Mouse (Mus musculus) lung, postnatal 10 days (tissue): ENCODE measurements around the gene Mta2.
"Not testable (repeated sequence)": the region's sequence is repeated elsewhere in the genome, so short reads cannot be mapped to it uniquely, and the experiment has no call there.

Experiments
- DNase-seq: peaks from one replicate; pipeline ENCODE4 v3.0.0; 2021

The Mta2 gene

DNA sequence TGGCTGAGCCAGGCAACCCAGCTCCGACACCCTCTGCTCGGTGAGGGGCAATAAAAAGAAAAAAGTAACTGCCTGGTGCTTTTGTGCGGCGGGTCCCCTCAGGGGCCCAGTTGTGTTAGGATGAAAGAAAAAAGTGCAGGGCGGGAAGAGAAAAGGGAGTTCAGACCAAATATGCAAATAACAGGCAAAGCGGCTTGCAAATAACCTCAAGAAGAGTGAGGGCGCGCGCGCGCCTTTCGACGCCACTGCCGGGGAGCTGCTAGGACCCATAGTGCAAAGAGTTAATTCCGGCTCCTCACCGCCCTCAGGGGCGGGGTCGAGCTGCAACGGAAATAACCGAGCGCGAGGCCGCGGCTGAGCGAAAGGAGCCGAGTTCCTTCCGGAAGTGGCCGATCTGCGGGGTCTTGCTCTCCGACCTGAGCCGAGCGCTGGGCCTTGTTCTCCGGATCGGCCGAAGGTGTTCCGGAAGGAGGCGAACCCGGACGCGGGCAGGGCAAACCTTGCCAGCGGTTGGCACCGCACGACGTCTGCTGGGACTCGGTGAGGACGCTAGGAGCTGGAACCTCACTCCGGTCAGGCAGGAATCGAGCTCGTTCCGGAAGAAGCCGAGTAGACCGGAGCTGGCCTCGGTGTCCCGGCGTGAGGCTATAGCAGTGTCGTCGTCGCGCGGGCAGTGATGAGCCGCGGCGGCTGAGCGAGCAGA is at the start of gene Mta2:
Mta2 (plus strand) TSS at position 361 of the 703 bp plus-strand sequence.
- DNase-seq = peak; percentile 98

DNA sequence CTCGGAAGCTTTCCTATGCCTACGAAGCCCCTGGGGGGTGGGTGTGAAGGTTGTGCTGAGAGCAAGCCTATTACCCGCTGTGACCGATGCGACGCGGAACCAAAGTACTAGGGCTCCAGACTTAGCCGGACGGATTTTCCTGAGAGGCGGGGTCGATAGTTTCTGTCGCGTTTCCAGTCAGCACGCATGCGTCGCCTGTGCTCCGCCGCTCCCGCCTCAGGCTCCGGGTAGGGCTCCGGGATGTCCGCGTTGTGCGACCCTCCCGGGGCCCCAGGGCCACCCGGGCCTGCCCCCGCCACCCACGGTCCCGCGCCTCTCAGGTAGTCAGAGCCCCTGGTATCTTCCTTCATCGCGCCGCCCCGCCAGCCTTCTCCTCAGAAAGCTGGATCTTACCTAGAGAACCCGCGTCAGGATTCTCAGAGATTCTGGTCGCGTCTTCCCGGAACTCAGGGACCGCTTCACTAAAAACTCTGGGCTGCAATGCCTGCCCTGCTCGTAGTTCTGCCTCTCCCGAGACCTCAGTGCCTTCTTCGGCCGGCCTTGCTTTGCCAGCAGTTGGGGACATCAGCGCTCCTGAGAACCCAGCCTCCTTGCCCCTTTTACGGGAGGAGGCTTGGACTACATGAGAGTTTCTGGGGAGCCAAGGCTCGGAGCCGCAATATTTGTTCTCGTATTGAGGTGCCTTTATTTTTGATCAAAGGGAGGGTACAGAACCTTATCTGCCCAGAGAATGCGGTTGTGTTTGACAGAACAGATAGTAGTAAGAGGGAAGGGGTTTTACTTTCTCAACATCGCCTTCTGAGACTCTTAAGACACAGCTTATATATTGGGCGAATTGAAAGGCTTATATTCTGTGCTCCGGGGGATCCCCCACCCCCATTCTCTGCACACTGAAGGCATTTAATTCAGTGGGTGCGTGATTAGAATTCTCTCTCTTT is 48.6 kb upstream of the Mta2 start, which contains the start of gene Ints5:
Ints5 (plus strand) TSS at position 177 of the 938 bp plus-strand sequence.
- DNase-seq = peak; percentile 92

DNA sequence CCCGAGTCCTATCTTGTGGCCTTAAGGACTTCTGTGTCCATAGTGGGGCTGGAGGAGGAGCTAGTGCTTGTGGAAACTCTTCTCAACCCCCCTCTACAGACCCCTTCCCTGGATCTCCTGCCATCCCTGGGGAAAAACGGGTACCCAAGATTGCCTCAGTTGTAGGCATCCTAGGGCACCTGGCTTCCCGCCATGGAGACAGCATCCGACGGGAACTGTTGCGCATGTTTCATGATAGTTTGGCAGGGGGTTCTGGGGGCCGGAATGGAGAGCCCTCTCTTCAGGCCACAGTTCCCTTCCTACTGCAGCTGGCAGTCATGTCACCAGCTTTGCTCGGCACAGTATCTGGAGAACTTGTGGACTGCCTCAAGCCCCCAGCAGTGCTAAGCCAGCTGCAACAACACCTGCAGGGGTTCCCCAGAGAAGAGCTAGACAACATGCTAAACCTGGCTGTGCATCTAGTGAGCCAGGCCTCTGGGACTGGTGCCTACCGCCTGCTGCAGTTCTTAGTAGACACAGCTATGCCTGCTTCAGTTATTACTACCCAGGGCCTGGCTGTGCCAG is 46.2 kb upstream of the Mta2 start:
- no peak for DNase-seq

- DNase-seq = not testable (repeated sequence)
These were observed 45.4 kb upstream of the Mta2 start for GRCm38 (mm10) chr19:8896231-8896630.

DNA sequence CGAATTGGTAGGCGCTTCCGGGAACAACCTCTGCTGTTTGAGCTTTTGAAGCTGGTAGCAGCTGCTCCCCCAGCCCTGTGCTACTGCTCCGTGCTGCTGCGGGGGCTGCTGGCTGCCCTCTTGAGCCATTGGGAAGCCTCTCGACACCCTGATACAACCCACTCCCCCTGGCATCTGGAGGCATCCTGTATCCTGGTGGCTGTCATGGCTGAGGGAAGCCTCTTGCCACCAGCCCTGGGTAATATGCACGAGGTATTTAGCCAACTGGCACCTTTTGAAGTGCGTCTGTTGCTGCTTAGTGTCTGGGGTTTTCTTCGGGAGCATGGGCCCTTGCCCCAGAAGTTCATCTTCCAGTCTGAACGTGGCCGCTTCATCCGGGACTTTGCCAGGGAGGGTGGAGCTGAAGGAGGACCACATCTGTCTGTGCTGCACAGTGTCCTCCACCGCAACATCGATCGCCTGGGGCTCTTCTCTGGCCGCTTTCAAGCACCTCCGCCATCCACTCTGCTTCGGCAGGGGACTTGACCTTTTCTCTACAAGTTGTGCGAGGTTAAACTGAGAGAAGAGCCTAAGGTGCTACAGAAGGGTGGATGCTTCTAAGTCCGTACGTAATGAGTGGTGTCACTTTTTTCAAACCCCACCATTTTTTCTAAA is 44.3 kb upstream of the Mta2 start:
- peak; percentile 78 for DNase-seq

DNA sequence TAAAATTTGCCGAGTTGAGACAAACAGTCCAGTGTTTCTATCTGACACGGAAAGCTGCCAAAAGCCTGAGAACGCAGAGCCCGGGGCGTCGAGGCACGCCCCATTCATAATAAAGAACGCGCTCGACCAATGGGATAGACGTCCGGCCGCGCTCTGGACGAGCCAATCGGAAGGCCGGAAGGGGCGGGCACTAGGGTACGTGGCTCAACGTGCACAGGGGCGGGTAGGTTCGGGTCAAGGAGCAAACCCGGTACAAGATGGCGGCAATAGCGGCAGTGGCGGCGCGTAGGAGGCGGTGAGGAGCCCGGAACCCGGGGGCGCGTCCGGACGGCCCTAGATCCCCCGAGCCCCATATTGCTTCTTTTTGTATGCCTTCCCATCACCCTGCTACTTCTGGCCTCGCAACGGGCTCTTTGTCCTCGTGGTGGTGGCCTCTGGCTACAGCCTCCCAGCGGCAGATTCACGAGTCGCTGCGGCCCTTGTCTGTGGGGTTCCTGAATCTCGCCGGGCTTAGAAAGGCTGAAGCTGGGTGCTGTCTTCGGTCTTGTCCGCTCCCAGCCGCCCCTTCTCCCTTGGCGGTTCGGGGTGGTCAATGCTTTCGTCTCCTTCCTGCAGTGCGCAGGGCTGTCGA is 43.7 kb upstream of the Mta2 start, which contains the start of gene Ganab:
Ganab (plus strand) TSS at position 207 of the 631 bp plus-strand sequence.
- peak; percentile 98 for DNase-seq

- DNase-seq = no peak
These were observed 43.1 kb upstream of the Mta2 start for GRCm38 (mm10) chr19:8898576-8898975.

DNA sequence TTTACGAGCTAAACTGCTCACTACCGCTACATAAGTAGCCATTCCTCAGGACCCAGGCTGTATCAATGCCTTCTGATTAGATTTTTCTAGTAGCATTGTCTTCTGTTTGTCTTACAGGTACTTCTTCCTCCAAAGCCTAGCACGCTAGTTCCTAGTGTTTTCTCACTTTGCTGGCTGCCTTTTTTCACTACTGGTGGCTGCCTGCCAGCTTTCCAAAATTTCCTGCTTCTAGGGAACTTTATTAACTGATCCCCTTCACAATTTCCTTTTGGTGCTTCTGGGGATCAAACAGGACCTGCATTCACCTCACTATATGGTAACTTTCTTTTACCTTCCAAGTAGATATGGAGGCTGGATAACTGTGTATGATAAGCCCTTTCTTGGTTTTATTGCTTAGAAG is 42.6 kb upstream of the Mta2 start:
- DNase-seq = no peak

DNA sequence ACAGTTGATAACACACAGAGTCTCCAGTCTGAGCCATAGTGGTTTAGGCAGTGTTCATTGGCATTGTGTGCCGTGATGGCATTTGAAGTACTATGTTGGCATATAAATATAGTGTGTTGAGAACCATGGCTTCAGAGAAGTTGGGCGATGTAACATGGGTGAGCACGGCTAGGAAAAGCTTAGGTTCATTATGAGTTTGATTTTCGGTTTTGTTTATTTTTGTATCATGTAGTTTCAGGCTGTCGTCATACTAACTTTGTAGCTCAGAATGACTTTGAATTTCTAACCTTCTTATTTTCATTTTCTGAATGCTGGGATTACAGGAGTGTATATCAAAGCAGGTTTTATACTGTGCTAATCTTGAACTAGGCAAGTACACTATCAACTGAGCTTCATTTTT is 38.3 kb upstream of the Mta2 start:
- DNase-seq = no peak

DNA sequence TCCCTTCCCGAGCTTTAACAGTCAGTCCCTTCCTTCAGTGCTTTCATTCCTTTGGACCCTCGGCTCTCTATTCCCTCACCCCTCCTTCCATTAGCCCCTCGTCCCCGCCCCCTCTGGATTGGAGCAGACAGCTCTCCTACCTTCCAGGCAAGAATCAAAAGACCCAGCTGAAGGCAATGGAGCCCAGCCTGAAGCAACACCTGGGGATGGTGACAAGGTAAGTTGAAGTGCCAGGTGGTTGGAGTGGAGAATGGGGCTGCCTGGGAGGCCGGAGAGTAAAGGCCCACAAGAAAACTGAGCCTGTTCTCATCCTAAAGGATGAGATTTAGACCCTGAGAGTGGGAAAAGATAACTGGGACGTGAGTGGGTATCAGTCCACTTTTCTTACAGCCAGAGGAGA is 33.1 kb upstream of the Mta2 start:
- DNase-seq = no peak

DNA sequence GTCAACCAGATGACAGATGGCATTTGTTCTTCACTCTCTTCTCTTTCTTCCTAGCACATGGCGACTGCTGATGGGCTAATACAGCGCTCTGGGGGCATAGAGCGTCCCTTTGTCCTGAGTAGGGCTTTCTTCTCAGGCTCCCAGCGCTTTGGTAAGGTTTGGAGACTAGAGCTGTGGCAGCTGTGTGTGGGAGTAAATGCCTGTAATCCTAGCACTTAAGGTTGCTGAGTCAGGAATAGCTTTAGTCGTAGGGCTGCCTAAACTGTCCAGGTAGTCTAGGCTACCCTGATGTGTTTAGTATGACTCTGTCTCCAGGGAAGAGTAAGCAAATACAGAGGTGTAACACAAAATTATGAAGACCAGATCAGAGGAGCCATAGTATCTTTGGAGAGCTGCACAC is 29.9 kb upstream of the Mta2 start:
- DNase-seq = no peak

- DNase-seq = no peak
These were observed 27.5 kb upstream of the Mta2 start for GRCm38 (mm10) chr19:8914212-8914611.

GRCm38 (mm10) chr19:8919000-8919399 is 22.7 kb upstream of the Mta2 start:
- no peak for DNase-seq

GRCm38 (mm10) chr19:8919684-8920072 is 22.0 kb upstream of the Mta2 start:
- no peak for DNase-seq

DNA sequence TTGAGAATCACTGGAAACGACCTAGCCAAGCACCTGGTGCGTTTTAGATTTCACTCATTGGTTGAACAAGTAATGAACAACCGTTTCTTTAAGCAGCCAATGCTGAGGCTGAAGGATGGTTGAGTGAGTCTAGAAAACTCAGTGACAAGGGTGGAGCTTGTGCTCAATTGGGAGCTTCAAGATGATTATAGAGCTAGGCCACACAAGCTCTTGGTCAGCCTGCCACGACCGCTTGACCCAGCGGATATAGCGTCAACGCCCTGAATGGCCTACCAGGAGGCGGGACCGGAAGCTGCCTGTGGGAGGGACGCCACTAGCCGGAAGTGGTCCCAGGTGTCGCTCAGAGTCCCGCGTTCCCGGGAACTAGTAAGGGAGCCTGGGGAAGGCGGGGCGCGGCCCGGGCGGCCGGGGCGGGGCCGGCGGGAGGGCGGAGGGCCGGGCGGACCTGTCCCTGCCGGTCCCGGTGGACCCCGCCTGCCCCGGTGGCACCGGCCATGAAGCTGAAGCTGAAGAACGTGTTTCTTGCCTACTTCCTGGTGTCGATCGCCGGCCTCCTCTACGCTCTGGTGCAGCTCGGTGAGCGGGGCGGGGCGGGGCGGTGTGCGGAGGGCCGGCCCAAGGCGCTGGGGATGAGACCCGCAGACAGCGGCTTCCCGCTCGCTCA is 21.5 kb upstream of the Mta2 start, which contains the start of gene B3gat3:
B3gat3 (plus strand) TSS at position 302 of the 664 bp plus-strand sequence.
- peak; percentile 98 for DNase-seq

GRCm38 (mm10) chr19:8920836-8921291 is 20.8 kb upstream of the Mta2 start:
- DNase-seq = no peak

DNA sequence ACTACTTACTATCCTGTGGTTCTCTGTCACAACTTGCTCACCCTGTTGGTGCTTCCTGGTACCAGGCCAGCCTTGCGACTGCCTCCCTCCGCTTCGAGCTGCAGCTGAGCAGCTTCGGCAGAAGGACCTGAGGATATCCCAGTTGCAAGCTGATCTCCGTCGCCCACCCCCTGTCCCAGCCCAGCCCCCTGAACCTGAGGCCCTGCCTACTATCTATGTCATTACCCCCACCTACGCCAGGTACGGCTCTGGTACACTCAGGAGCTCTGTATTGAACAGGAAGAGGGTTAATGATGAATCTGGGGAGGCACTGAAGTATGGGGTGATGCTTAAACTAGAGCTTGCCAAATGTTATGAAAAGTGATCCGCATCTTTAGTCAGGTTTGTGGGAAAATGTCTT is 19.9 kb upstream of the Mta2 start:
- no peak for DNase-seq

- DNase-seq = no peak
These were observed 14.9 kb upstream of the Mta2 start for GRCm38 (mm10) chr19:8926766-8927165.

DNA sequence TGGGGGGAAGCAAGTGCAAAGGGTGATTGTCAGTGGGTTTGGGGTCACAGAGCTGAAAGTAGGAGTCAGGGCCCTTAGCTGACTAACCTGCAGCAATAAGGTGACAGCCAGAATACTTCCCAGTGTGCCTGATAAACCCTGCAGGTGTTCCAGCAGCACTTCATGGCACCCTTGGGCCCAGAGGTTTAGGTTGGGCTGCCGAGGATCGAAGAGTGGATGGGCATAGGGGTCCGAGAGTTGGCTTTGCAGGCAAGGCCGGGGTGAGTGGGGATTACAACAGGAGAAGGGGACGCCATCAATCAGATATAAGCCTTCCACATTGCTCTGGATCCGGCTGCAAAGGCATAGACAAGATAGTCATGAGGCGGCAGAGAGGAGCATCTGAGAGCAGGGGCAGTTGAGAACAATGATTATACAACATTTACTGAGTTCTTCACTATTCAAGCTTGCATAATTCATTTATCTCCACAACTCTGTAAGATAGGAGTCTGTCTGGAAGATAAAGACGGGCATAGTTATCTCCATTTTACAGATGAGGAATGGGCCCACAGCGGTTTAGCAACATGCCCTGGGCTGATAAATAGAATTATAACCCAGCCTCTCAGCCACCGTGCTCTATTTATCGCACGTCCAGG is 13.7 kb upstream of the Mta2 start:
- no peak for DNase-seq

GRCm38 (mm10) chr19:8928689-8929223 is 12.9 kb upstream of the Mta2 start:
- no peak for DNase-seq
